Mouse (Mus musculus): Measurements from ENCODE around the gene Gata3. TPM values are rescaled to one million over a fixed set of nuclear protein-coding genes. Genes with fewer than 3 reads are reported as not detected.
A peak's percentile ranks its signal among the peaks of the same experiment; 100 is the strongest.

Gene Gata3
- total RNA-seq, 2 experiments from 2014 or later, result 0.65 to 1.9 TPM

- no peak for DNase-seq (ENCODE audit: low spot score in 2 of 2)
These were observed 2.8 kb downstream of the Gata3 start for GRCm38 (mm10) chr2:9886921-9887610.

GRCm38 (mm10) chr2:9886031-9886430 lies 3.8 kb downstream of the Gata3 start:
- no peak for DNase-seq (ENCODE audit: low spot score in 2 of 2)

GRCm38 (mm10) chr2:9885217-9885770 lies 4.5 kb downstream of the Gata3 start:
- no peak for DNase-seq (ENCODE audit: low spot score in 2 of 2)

DNA sequence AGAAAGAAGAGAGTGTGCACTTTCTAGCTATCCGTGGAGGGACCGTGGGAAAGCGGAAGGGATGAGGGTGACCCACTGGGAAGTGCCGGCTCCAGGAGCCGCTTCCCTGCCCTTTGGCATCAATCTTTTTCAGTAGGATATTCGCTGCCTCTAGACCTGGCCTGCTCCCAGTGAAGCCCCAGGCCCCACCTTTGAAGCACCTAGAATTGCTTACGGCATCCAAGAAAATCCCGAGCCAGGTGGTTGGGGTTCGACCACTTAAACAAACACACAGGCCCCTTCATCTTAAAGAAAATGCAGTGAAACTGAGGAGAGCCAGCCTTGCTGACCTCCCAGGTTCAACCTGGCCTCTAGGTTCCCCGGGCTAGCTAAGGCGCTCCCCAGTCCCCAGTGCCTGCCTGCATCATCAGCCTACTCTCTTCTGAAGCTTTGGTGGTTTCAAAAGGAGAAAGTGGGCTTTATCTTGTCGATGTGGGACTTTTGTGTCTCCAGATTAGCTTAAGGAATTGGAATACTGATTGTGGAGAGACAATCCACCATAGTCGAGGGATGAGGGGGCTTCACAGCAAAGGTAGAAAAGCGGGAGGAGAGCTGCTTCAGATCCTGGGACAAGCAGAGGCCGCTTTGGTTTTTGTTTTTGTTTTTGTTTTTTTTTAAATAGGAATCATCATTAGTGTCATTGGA lies 5.2 kb downstream of the Gata3 start:
- DNase-seq (ENCODE audit: low spot score in 2 of 2), result no peak

- no peak for DNase-seq (ENCODE audit: low spot score in 2 of 2)
These were observed 5.9 kb downstream of the Gata3 start for GRCm38 (mm10) chr2:9883803-9884532.

- no peak for DNase-seq (ENCODE audit: low spot score in 2 of 2)
These were observed 6.7 kb downstream of the Gata3 start for GRCm38 (mm10) chr2:9882926-9883802.

DNA sequence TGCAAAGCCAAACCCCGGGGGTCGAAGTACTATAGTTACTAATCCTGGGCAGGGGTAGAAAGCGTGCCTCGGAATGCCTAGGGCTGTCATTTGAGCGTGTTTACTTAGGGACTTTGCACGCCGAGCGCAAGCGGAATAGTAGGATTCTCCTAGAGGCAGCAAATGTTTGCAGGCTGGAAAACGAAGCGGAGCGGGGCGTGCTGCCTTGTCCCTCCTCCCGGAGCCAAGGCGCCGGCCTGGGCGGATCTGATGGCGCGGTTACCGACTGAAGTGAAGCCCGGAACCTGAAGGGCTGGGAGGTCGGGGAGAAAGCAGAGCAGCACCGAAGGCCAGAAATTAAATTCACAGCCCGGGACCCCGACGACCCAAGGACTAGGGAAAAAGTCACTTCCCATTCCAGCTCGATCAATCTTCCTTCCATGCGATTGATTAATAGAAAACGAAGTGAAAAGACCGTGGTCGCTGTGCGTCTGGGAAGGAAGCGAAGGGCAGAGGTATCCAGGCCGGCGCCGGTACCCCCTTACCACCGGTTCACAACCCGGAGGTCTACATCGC lies 7.4 kb downstream of the Gata3 start:
- DNase-seq (ENCODE audit: low spot score in 2 of 2), result peak in 1 of 2 experiments; percentile 37

GRCm38 (mm10) chr2:9881611-9882023 lies 8.2 kb downstream of the Gata3 start:
- DNase-seq (ENCODE audit: low spot score in 2 of 2), result no peak

GRCm38 (mm10) chr2:9881051-9881591 lies 8.7 kb downstream of the Gata3 start, which contains the start of gene 4930412O13Rik:
Gene 4930412O13Rik, plus strand, starts transcription at chr2:9881252.
- DNase-seq (ENCODE audit: low spot score in 2 of 2), result no peak

DNA sequence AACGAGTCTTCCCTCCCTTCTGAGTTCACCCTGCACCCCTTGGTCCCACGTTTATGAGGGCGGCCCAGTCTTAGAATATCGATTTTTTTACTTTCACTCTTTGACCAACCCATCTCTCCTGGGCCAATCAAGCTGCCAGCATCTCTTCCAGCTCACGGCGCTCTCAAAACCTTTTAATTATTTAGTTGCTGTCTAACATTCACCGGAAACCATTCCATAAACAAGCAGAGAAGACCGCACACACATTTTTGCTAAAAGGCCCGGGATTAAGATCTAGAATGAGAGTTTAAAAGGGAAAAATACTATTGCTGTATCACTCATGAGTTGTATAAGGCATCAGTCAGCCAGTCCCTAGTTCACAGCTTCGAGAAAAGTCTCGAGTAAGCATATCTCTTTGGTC lies 9.6 kb downstream of the Gata3 start:
- DNase-seq (ENCODE audit: low spot score in 2 of 2), result no peak

DNA sequence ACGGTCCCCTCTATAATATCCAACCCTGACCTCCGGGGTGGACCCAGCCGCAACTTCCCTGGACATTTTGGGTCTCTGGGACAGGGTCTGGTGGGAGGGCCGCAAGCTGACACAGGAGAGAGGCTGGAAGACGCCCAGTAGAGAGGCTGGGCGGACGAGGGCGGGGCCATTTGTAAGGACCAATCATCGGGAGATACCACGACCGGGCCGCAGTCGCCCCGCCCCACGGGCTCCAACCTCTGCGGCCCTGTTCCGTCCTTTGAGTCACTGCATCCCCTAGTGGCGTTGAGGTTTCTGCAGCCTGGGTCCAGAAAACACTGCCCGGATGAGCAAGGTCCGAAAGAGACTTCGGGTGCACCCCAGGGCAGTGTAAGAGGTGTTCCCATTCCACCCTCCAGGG lies 10.3 kb downstream of the Gata3 start:
- DNase-seq (ENCODE audit: low spot score in 2 of 2), result peak; percentile 81 to 91

DNA sequence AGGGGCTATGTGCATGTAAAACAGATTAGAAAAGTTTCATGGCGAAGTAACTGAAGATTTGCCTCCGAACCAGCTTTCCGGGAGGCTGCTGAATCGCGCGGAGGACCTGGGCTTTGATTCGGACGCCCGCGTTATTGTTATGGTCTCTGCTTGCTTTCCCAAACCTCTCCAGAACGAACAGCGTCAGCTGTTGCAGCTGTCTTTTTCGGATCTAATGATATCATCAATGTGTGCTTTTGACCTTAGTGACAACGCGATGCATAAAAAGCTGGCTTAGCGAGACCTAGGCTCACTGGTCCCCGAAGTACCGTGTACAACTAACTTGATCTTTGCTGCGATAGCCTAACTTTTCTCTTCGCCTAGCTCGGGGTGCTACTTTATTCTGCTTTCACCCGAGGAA lies 10.7 kb downstream of the Gata3 start:
- no peak for DNase-seq (ENCODE audit: low spot score in 2 of 2)

DNA sequence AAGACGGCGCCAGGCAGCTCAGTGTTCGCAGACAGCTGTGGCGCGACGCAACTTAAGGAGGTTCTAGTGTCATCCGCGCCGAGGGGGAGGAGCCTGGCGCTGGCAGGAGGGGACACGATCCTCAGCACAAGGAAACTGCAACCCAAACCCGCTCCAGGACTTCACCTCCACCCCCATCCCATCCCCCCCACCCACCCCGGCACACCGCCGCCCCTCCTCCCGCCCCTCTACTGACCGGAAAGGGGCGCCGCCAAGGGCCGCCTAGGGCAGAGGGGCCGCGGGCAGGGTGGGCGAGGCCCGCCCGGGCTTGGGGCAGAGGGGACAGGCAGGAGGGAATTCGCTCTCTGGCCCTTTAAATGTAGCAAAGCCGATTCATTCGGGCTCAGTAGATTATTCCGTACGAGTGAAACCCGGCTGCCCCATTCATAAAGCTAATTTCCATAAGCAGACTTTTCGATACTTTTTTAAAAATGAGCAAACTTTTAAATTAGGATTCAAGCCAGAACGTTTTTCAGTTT lies 11.2 kb downstream of the Gata3 start:
- DNase-seq (ENCODE audit: low spot score in 2 of 2), result no peak

GRCm38 (mm10) chr2:9877966-9878563 lies 11.8 kb downstream of the Gata3 start:
- DNase-seq (ENCODE audit: low spot score in 2 of 2), result no peak

DNA sequence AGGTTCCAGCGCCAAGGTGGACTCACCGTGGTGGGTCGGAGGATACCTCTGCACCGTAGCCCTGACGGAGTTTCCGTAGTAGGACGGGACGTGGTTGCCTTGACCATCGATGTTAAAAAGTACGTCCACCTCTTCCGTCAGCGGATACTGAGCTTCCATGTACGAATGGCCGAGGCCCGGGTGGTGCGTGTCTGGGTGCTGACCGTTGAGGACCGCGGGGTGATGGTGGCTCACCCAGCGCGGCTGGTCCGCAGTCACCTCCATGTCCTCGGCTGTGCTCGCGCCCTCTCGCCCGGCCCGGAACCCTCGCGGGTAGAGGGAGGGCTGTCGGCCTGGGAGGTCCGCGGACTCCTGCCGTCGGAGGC lies 12.5 kb downstream of the Gata3 start:
- DNase-seq (ENCODE audit: low spot score in 2 of 2), result no peak

DNA sequence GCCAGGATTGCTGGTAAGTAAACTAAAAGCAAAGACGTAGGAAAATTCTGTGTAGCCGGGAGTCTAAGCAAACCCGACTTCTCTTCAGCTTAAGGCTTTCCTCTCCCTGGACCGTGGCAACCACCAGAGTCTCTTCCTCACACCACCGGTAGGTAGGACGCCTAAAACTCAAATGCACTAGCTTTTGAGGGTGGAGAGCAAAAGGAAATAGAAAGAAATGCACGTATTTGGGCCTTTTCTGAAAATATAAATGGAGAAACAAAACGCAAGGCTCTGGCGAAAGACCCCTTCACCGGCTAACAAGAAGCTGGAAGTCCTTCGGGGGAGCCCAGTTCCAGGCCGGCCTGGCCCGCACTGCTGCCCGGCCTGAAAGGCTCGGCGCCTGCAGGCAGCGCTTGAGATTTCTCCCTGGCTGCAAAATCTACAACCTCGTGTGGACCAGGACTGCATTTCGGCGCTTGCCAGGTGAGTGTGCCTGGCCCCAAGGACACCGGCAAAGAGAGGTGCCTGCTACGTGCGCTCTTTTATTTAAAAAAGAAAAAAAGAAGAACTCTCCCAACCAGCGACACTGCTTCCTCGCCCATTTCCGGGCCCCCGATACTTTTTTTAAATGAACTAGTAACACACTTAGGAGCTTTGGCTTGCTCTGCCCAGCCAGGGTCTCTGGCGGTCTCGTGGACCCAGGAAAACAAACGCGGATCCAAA lies 13.1 kb downstream of the Gata3 start:
- no peak for DNase-seq (ENCODE audit: low spot score in 2 of 2)

GRCm38 (mm10) chr2:9875676-9876357 lies 14.0 kb downstream of the Gata3 start:
- DNase-seq (ENCODE audit: low spot score in 2 of 2), result no peak

DNA sequence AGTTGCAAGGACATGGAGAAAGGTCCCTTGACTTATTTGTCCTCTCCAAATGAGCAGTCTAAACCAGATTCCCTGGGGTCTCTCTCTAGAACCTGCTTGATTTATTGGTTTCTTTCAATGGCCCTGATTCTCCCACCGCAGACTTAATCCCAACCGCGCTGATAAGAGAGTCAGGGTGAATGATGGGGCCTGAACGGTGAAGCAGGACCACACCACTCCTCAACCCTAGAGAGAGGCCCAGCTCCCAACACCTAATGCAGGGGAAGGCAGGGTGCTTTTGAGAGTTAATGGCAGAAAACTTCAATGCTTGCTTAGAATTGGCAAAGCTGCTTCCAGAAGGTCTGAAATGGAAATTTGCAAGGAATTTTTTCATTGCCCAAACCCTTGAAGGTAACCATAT lies 14.6 kb downstream of the Gata3 start:
- DNase-seq (ENCODE audit: low spot score in 2 of 2), result no peak

Data from gastrocnemius, postnatal 4 days (tissue).